20 mouse cellular contexts compared by ENCODE assay signal in the genomic region with DNA sequence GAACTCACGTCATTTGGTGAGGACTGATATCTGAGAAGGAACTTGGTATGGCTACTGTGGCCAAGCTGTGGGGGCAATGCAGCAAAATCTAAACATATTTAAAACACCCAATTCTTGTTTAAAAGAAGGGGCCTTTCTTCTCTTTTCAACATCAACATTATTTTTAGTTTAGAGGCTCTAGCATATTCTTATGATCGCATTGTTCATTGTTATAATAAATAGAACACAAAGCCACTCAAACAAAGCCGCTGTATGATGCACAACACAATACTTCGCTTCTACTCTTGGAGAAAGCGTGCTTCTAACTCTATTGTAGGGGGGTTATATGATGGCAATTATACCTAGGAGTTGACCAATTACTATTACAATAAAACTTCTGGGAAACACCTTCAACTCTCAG. TPM values are rescaled to one million over a fixed set of nuclear protein-coding genes. Genes with fewer than 3 reads are reported as not detected.
DNase-seq lines count a peak whose midpoint lies in the region; ATAC-seq lines count a peak whose summit lies in the region.
"Had no signal": no experiment of that assay in that cellular context is flagged by ENCODE, and none has a peak within 500 bp of the region (broad histone marks: within the 10 kb centered on the region; RNA-seq: fewer than 3 reads in every experiment).

No protein-coding gene starts in this region.

- 0 out of 2 replicates have a peak, but pooled peaks have one; percentile 52 for ATAC-seq in frontal cortex, adult (ENCODE audit: low TSS enrichment)
- ATAC-seq: activated CD4-positive, CD25-positive, alpha-beta regulatory T cell, adult 4 months; CD4-positive, CD25-positive, alpha-beta regulatory T cell, adult 4 months; forebrain, embryonic 14.5 days; forebrain, embryonic 16.5 days; Patski had no signal

- no peak for DNase-seq in frontal cortex, postnatal 36 days (ENCODE audit: low spot score in 2 of 2)
- DNase-seq in brain, adult 2 months (ENCODE audit: low read depth, low spot score) = peak; percentile 54
- DNase-seq in telencephalon, adult 2 months (ENCODE audit: low read depth, low spot score) = peak; percentile 27
- DNase-seq in left cerebral cortex, adult 18-20 months (ENCODE audit: low spot score in 2 of 2) = no peak
- DNase-seq: adrenal gland, adult 8-10 months; adrenal gland, postnatal 14 days; adrenal gland, postnatal 36 days; B cell, adult 2 months; cerebellum, adult 11 months; cerebellum, adult 18-20 months; cerebellum, adult 8-10 months; cerebellum, adult 9-11 months; cerebellum, postnatal 14 days; cerebellum, postnatal 36 days had no signal

RNA-seq across cellular contexts. Expression of gene Gatad1, which starts 58.8 kb away (rescaled TPM):
- total RNA-seq in left cerebral cortex, adult 18-20 months (2021) = 100 to 1,000 TPM; 124 to 133 TPM

Comparison
In these comparisons a context has a peak if more than half of its experiments do, and no peak if none do; other contexts are left out.
1. DNase-seq: peak in brain, adult 2 months (single experiment) and telencephalon, adult 2 months (single experiment); none in frontal cortex, postnatal 36 days (0 of 2) and left cerebral cortex, adult 18-20 months (0 of 2).